Mouse (Mus musculus) lung, postnatal 10 days (tissue): ENCODE measurements around the gene Sox6.
A peak's percentile ranks its signal among the peaks of the same experiment; 100 is the strongest.
"Not testable (repeated sequence)": the region's sequence is repeated elsewhere in the genome, so short reads cannot be mapped to it uniquely, and the experiment has no call there.

ENCODE experiments used
- DNase-seq: peaks from one replicate; pipeline ENCODE4 v3.0.0; 2021

Sox6 gene

DNA sequence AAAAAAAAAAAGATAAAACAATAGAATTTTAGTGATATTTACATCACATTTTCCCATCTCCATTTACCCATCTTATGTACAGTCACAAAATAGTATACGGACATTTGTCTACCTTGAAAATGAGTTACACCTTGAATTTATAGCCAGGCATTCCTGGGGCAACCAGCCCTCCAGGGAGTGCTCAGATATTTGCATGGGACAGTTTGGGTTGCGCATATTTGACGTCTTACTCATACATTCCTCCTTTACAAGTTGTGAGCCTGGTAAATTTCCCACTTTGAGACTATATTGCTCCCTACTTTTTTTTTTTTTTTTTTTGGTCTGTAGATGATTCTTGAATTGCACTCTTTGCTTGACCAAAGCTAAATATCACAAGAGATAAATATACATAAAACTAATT is 407.9 kb downstream of the Sox6 start:
- no peak for DNase-seq

GRCm38 (mm10) chr7:115630287-115630686 is 408.3 kb downstream of the Sox6 start:
- DNase-seq: no peak

DNA sequence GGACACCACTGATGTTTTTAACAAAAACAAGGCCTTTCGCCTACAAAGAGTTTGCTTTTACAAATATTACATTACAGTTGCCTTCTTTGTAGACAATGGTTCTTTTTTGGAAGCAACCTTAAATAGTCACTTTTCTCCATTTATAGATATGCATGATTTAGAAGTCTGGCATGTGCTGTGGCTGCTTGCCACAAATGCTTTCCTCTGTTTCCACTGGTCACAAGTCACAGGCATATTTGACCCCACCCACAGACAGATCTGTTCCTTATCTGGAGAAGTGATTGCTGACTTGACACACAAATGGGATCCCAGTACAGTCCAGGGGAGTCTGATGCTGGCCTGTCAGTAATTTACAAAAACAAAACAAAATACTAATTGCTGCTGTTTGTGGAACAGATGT is 409.8 kb downstream of the Sox6 start:
- no peak for DNase-seq

GRCm38 (mm10) chr7:115625956-115626355 is 412.6 kb downstream of the Sox6 start:
- no peak for DNase-seq

DNA sequence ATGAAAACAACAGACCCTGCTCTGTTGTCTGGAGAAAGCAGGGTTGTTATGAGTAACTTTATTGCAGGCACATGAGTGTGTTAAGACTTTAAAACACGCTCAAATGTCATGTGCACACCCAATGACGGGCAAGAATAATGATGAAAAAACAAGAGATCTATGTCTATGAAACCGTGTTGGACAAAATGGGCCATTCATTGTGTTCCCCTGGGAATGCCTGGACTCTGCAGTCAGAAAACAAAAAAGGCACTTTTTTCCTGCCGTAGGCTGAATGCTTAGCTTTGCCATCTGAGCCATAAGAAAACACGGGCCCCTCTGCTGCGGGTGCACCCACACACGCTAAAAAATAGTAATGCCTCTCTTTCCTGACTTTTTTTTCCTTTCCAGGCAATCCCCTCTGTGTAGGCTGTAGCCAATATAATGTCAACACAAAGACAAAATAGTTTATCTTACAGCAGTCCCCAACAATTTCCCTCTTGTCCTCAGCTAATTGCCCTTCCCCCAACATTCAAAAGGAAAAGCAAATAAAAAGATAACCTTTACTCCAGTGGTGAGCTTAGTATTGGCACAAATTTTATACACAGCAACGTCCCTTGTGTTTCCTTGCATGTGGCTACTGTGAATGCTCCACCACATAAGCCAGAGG is 413.6 kb downstream of the Sox6 start:
- DNase-seq: no peak

- no peak for DNase-seq
Measured at GRCm38 (mm10) chr7:115624451-115624850, 414.1 kb downstream of the Sox6 start.

DNA sequence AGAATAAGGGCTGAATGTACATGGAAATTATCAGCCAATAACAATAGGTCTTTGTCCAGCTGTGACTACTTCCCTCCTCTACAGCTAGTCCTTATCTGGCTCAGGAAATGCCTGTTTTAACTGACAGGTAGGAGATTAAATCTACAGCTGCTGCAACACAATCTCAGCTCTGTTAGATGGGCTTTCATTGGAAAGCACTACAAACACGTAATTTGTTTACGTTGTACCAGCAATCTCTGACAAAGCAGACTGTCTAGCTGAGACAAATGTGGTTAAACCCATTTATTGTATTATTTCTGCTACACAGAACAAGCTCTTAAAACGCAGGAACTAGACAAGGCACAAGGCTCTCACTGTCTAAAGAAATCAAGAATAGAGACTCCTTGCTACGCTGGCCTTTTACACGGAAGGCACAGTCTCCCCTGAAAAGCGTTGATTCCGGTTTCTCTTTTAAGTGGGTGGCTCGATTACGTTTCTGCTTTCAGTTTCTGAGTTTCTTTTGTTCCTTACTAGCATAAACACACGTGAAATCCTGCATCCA is 422.8 kb downstream of the Sox6 start:
- peak; percentile 34 for DNase-seq

GRCm38 (mm10) chr7:115607485-115607884 is 431.1 kb downstream of the Sox6 start:
- DNase-seq: no peak

DNA sequence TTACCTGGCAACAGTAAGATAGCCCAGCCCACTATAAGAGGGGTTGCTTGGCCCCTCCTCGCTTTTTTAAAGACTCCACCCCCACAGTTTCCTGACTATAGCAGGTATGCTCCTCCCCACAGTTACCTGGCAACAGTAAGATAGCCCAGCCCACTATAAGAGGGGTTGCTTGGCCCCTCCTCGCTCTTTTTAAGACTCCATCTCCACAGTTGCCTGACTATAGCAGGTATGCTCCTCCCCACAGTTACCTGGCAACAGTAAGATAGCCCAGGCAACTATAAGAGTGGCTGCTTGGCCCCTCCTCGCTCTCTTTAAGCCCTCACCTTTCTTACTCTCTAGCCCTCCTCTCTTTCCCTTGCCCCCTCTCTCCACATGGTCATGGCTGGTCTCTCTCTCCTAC is 432.5 kb downstream of the Sox6 start:
- not testable (repeated sequence) for DNase-seq

DNA sequence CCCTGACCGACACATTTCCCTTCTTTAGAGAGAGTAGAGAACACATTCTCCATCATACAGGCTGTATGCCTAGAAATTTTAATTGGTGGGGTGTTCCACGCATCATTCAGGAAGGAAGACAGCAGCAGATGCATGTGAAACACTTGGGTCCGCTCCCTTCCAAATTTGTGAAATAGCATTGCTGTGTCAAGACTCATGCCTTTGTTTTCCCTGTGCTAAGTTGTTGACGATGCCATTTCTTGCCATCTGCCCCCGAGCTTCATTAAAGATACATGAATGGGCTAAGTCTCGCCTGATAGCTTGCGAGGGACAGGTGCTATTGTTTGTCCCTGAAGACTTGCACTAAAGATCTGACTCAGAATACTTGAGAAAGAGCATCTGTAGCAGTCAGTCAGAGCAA is 433.7 kb downstream of the Sox6 start:
- no peak for DNase-seq

- no peak for DNase-seq
Measured at GRCm38 (mm10) chr7:115597376-115597775, 441.2 kb downstream of the Sox6 start.

DNA sequence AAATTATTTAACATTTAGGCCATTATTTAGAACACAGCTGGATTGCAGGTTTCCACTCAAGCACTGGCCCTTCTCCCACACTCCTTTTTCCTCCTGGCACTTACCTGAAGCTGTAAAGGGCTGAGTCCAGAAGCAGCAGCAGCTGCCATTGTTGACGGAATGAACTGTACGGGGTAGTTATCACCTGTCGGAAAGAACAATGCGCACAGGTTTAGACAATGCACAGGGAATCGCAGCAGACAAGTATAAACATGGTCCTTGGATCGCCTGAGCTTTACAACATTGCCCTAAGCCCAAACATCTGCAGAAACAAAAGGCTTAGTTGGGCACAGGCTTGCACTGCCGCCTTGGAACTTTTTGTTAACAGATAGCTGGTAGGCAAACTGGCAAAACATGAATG is 458.1 kb downstream of the Sox6 start:
- no peak for DNase-seq

DNA sequence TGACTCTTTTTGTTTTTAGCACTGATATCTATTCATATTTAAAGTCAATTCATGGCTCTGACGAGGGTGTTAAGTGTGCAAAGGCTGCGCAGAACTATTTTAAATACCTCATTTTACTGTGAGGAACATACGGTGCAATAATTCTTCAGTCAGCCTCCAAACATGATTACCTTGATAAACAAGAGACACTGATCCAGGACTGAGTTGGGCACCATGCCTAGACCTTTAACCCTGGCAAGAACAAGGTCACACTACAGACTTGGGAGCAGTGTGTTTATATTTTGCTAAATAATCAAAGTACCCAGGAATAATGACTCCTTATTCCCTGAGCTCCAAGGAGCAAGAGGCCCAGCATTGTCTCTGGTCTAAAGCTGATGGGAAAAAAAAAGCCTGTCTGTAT is 458.8 kb downstream of the Sox6 start:
- no peak for DNase-seq

DNA sequence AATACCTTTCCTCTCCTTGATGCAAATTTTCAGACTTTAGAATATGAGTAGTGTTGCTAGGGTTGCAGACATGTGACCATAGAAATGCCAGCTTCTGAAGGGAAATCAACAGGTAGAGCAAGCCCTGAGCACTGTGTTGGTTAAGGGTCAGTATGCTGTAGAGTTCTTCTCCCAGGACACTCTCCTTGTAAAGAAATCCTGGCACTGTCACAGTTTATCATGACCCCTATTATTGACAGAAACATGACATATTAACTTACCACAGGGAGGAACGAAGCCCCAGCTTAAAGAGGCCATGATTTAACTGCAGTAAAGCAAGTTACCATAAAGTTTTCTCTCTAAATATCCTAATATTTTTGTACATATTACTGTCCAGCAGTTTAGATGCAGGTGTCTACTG is 462.2 kb downstream of the Sox6 start:
- DNase-seq: no peak

- no peak for DNase-seq
Measured at GRCm38 (mm10) chr7:115574834-115575233, 463.8 kb downstream of the Sox6 start.

DNA sequence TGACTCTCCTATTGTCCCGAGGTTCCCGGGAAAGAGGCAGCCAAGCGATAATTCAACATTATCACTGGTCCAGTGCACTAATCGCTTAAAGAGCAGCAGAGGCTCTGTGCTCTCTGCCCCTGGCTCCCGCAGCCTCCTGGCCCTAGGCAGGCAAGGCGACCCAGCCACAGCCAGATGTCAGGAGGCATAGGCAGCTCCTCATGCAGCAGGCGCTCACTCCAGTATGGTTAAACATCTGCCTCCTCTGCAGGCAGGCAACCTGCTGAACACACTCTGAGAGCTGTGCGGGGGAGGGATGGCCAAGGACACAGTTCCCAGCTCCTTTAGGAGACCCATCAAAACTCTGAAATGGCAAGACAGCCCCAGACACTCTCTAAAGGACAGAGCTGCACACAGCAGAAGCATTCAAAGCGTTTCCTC is 469.8 kb downstream of the Sox6 start:
- DNase-seq: no peak

GRCm38 (mm10) chr7:115568301-115568700 is 470.3 kb downstream of the Sox6 start:
- no peak for DNase-seq

DNA sequence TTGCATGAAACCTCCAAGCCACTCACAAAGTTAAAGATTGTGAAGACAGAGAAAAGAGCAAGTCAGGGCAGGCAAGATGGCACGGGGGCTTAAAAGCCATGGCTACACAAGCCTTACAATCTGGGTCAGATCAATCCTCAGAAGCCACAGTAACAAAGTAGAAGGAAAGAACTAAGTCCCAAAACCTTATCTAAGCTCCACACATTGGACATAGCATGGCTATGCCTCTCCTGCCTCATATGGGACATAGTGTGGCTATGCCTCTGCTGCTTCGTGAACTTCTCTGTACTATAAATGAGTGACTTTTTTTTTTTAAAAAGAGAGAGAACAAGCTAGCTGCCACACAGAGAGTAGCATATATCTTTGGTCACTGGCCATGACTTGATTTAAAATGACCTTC is 471.8 kb downstream of the Sox6 start:
- no peak for DNase-seq

GRCm38 (mm10) chr7:115565060-115565426 is 473.6 kb downstream of the Sox6 start:
- DNase-seq: no peak

GRCm38 (mm10) chr7:115564359-115565059 is 474.1 kb downstream of the Sox6 start:
- DNase-seq: peak; percentile 52

DNA sequence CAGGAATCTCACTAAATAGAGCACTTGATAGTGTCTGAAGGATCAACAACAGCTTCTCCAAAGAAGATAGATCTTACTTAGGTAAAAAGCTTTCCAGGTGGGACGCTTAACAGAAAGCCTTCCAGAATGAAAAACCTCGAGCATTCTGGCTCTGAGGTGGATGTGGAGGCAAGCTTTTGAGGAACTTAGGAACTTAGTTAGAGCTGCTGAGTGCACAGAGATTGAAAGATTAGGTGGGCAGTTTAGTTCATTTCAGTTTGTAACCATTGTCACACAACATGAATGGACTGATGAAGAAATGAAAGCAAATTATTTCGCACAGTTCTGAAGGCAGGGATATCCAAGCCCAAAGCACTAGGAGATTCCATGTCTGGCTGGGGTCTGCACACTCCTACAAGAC is 481.9 kb downstream of the Sox6 start:
- DNase-seq: no peak

DNA sequence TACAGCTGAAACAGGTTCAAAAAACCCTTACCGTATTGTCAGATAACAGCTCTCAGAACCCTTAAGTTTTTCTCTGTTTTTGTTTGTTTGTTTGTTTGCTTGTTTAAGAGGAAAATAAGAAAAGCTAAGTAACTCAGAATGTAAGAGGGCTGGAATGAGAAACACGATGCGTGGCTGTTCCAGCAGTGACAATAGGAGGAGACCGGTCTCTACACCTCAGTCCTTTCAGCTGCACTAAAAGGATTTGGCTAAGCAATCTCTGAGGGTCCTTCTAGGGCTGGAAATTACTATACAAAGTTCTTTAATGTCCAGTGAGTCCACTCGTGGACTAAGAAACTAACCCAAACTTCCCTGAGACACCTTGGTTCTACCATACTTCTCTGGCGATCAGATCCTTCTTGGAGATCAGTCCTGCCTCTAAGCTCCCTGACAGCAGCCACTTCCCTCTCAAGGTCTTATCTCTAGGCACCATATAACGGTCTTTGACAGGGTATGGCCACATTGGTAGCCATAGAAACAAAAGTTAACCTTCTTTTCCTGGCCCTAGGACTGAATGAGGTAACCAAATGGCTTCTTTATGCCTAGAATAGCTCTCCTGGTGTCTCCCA is 488.3 kb downstream of the Sox6 start:
- DNase-seq: no peak

DNA sequence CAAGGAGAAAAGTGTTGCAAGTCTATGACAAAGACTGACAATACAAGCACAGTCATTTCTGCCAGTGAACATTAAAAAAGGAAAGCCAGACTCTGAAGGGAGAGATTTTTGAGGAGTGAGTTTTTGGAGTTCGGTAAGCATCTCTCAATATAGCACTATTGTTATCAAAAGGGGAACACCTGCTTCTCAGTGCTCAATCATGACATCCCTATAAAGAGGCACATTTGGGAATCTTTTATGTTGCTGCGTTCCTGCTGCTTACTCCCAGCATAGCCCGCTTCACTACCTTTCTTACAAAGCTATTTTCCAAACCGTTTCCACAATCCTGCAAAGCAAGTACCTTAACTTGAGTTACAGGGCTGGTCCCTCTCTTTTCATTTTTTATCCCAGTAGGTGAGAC is 488.9 kb downstream of the Sox6 start:
- DNase-seq: no peak
